ENCODE assay signal across 40 mouse cellular contexts in genomic region chr14:41101242-41101641, GRCm38 (mm10). TPM values are rescaled to one million over a fixed set of nuclear protein-coding genes. Genes with fewer than 3 reads are reported as not detected.
"Had no signal": no experiment of that assay in that cellular context is flagged by ENCODE, and none has a peak within 500 bp of the region (broad histone marks: within the 10 kb centered on the region; RNA-seq: fewer than 3 reads in every experiment).

No protein-coding gene starts in this region.

- H3K4me3 ChIP-seq: embryonic facial prominence, embryonic 10.5 days; embryonic facial prominence, embryonic 12.5 days; embryonic facial prominence, embryonic 13.5 days; embryonic facial prominence, embryonic 15.5 days; erythroblast, embryonic 14.5 days; forebrain, embryonic 10.5 days; forebrain, embryonic 12.5 days; forebrain, embryonic 13.5 days; forebrain, embryonic 15.5 days; gastrocnemius, adult 2 months; heart, adult 2 months had no signal

- DNase-seq: cerebellum, adult 2 months; cerebellum, adult 8-10 months; cerebellum, adult 9-10 months; cerebellum, adult 9-11 months; cerebellum, postnatal 10 days; cerebellum, postnatal 14 days; cerebellum, postnatal 25 days; cerebellum, postnatal 36 days; embryo, embryonic 11 days; forebrain, postnatal 0 days; gastrocnemius, adult 2 months; gastrocnemius, postnatal 10 days; gastrocnemius, postnatal 14 days; gastrocnemius, postnatal 25 days; gastrocnemius, postnatal 36 days; heart, adult 11 months; heart, adult 18-20 months; heart, adult 2 months had no signal

- H3K27ac ChIP-seq: embryonic facial prominence, embryonic 10.5 days; embryonic facial prominence, embryonic 12.5 days; embryonic facial prominence, embryonic 13.5 days; embryonic facial prominence, embryonic 15.5 days; forebrain, embryonic 10.5 days; forebrain, embryonic 12.5 days; forebrain, embryonic 13.5 days; forebrain, embryonic 15.5 days; gastrocnemius, adult 2 months; heart, adult 2 months had no signal

- H3K4me2 ChIP-seq: embryonic facial prominence, embryonic 12.5 days; embryonic facial prominence, embryonic 13.5 days; embryonic facial prominence, embryonic 15.5 days; forebrain, embryonic 12.5 days; forebrain, embryonic 13.5 days; forebrain, embryonic 15.5 days had no signal

- H3K27me3 ChIP-seq: embryonic facial prominence, embryonic 12.5 days; embryonic facial prominence, embryonic 13.5 days; embryonic facial prominence, embryonic 15.5 days; forebrain, embryonic 12.5 days; forebrain, embryonic 13.5 days; forebrain, embryonic 15.5 days had no signal

- H3K9me3 ChIP-seq: embryonic facial prominence, embryonic 10.5 days; embryonic facial prominence, embryonic 12.5 days; embryonic facial prominence, embryonic 13.5 days; embryonic facial prominence, embryonic 15.5 days; forebrain, embryonic 10.5 days; forebrain, embryonic 12.5 days; forebrain, embryonic 13.5 days; forebrain, embryonic 15.5 days had no signal

- H3K4me1 ChIP-seq: embryonic facial prominence, embryonic 10.5 days; embryonic facial prominence, embryonic 12.5 days; embryonic facial prominence, embryonic 13.5 days; embryonic facial prominence, embryonic 15.5 days; forebrain, embryonic 10.5 days; forebrain, embryonic 12.5 days; forebrain, embryonic 13.5 days; forebrain, embryonic 15.5 days had no signal

- ATAC-seq: forebrain, embryonic 13.5 days; forebrain, embryonic 14.5 days; forebrain, embryonic 15.5 days; forebrain, embryonic 16.5 days; forebrain, postnatal 0 days had no signal

- H3K36me3 ChIP-seq: embryonic facial prominence, embryonic 10.5 days; embryonic facial prominence, embryonic 12.5 days; embryonic facial prominence, embryonic 13.5 days; embryonic facial prominence, embryonic 15.5 days; forebrain, embryonic 10.5 days; forebrain, embryonic 12.5 days; forebrain, embryonic 15.5 days had no signal

- H3K9ac ChIP-seq: embryonic facial prominence, embryonic 12.5 days; embryonic facial prominence, embryonic 13.5 days; embryonic facial prominence, embryonic 15.5 days; forebrain, embryonic 12.5 days; forebrain, embryonic 13.5 days; forebrain, embryonic 15.5 days; forebrain, postnatal 0 days had no signal

RNA-seq across cellular contexts. Expression of gene Mat1a, which starts 3.6 kb away (rescaled TPM):
- total RNA-seq: common myeloid progenitor, adult 5-6 weeks; forebrain, postnatal 0 days; gastrocnemius, adult 2 months; gastrocnemius, postnatal 14 days; gastrocnemius, postnatal 25 days; granulocyte monocyte progenitor cell, adult 5-6 weeks; heart, adult 18-20 months; heart, adult 2 months had no signal
- polyA plus RNA-seq: cerebellum, adult 2 months; embryonic facial prominence, embryonic 10.5 days; embryonic facial prominence, embryonic 11.5 days; embryonic facial prominence, embryonic 12.5 days; embryonic facial prominence, embryonic 13.5 days; embryonic facial prominence, embryonic 15.5 days; erythroblast, embryonic 14.5 days; forebrain, embryonic 10.5 days; forebrain, embryonic 11.5 days; forebrain, embryonic 12.5 days; forebrain, embryonic 13.5 days; forebrain, embryonic 14.5 days; forebrain, embryonic 15.5 days; forebrain, embryonic 16.5 days; forebrain, postnatal 0 days had no signal

RNA-seq across cellular contexts. Expression of gene Dydc1, which starts 28.5 kb away (rescaled TPM):
- total RNA-seq: common myeloid progenitor, adult 5-6 weeks; forebrain, postnatal 0 days; gastrocnemius, adult 18-20 months; gastrocnemius, adult 2 months; gastrocnemius, adult 8-10 months; gastrocnemius, postnatal 10 days; gastrocnemius, postnatal 14 days; gastrocnemius, postnatal 25 days; gastrocnemius, postnatal 36 days; gastrocnemius, postnatal 4 days; granulocyte monocyte progenitor cell, adult 5-6 weeks; heart, adult 18-20 months; heart, adult 2 months had no signal
- polyA plus RNA-seq: cerebellum, adult 2 months; embryonic facial prominence, embryonic 10.5 days; embryonic facial prominence, embryonic 11.5 days; embryonic facial prominence, embryonic 12.5 days; embryonic facial prominence, embryonic 13.5 days; erythroblast, embryonic 14.5 days; forebrain, embryonic 10.5 days; forebrain, embryonic 11.5 days; forebrain, embryonic 12.5 days; forebrain, embryonic 16.5 days; frontal cortex, adult 2 months; gonadal fat pad, adult 2 months; heart, adult 2 months had no signal

RNA-seq across cellular contexts. Expression of gene Sftpa1, which starts 30.3 kb away (rescaled TPM):
- total RNA-seq: common myeloid progenitor, adult 5-6 weeks; forebrain, postnatal 0 days; gastrocnemius, adult 18-20 months; gastrocnemius, adult 2 months; gastrocnemius, adult 8-10 months; gastrocnemius, postnatal 10 days; gastrocnemius, postnatal 14 days; gastrocnemius, postnatal 25 days; gastrocnemius, postnatal 36 days; granulocyte monocyte progenitor cell, adult 5-6 weeks; heart, adult 2 months had no signal
- polyA plus RNA-seq: cerebellum, adult 2 months; cortical plate, adult 2 months; embryonic facial prominence, embryonic 10.5 days; embryonic facial prominence, embryonic 11.5 days; embryonic facial prominence, embryonic 12.5 days; embryonic facial prominence, embryonic 13.5 days; embryonic facial prominence, embryonic 14.5 days; embryonic facial prominence, embryonic 15.5 days; erythroblast, embryonic 14.5 days; forebrain, embryonic 10.5 days; forebrain, embryonic 11.5 days; forebrain, embryonic 12.5 days; forebrain, embryonic 13.5 days; forebrain, embryonic 14.5 days; forebrain, embryonic 15.5 days; forebrain, embryonic 16.5 days; forebrain, postnatal 0 days; frontal cortex, adult 2 months; gonadal fat pad, adult 2 months had no signal

RNA-seq across cellular contexts. Expression of gene Dydc2, which starts 32.2 kb away (rescaled TPM):
- total RNA-seq: common myeloid progenitor, adult 5-6 weeks; gastrocnemius, adult 18-20 months; gastrocnemius, adult 2 months; gastrocnemius, adult 8-10 months; gastrocnemius, postnatal 10 days; gastrocnemius, postnatal 14 days; gastrocnemius, postnatal 25 days; gastrocnemius, postnatal 36 days; gastrocnemius, postnatal 4 days; granulocyte monocyte progenitor cell, adult 5-6 weeks; heart, adult 18-20 months; heart, adult 2 months had no signal
- polyA plus RNA-seq: embryonic facial prominence, embryonic 10.5 days; embryonic facial prominence, embryonic 11.5 days; embryonic facial prominence, embryonic 13.5 days; erythroblast, embryonic 14.5 days; forebrain, embryonic 12.5 days; heart, adult 2 months had no signal

RNA-seq across cellular contexts. Expression of gene Mbl1, which starts 50.0 kb away (rescaled TPM):
- total RNA-seq: common myeloid progenitor, adult 5-6 weeks; forebrain, postnatal 0 days; gastrocnemius, adult 18-20 months; gastrocnemius, adult 2 months; gastrocnemius, adult 8-10 months; gastrocnemius, postnatal 14 days; gastrocnemius, postnatal 25 days; gastrocnemius, postnatal 36 days; granulocyte monocyte progenitor cell, adult 5-6 weeks; heart, adult 18-20 months; heart, adult 2 months had no signal
- polyA plus RNA-seq: cerebellum, adult 2 months; cortical plate, adult 2 months; embryonic facial prominence, embryonic 10.5 days; embryonic facial prominence, embryonic 11.5 days; embryonic facial prominence, embryonic 12.5 days; embryonic facial prominence, embryonic 13.5 days; embryonic facial prominence, embryonic 14.5 days; embryonic facial prominence, embryonic 15.5 days; erythroblast, embryonic 14.5 days; forebrain, embryonic 10.5 days; forebrain, embryonic 11.5 days; forebrain, embryonic 12.5 days; forebrain, embryonic 13.5 days; forebrain, embryonic 14.5 days; forebrain, embryonic 15.5 days; forebrain, embryonic 16.5 days; forebrain, postnatal 0 days; frontal cortex, adult 2 months; gonadal fat pad, adult 2 months; heart, adult 2 months had no signal
